Mouse (Mus musculus): ENCODE data around the gene Cic. TPM values are rescaled to one million over a fixed set of nuclear protein-coding genes. Genes with fewer than 3 reads are reported as not detected.

The Cic gene
- polyA plus RNA-seq, 1 experiment from 2014 or later, result 32.4 TPM

GRCm38 (mm10) chr7:25266180-25266962, 1.1 kb upstream of the Cic start:
- Histone ChIP-seq H3K27me3 (no peaks in the 10 kb centered on the region), H3K27ac (no peak overlapping the region), H3K4me3 (replicated peaks) (peak overlapping the region; percentile 81; the same call in 1 of the 2 replicates), H3K9me3 (replicated peaks) (no peaks in the 10 kb centered on the region), H3K4me2 (peak overlapping the region; percentile 72), H3K4me1 (peaks cover 40% of the 10 kb centered on the region), H3K9ac (no peak overlapping the region), H3K36me3 (peaks cover 7% of the 10 kb centered on the region)
- no peak for ATAC-seq (replicated peaks; ENCODE audit: low FRiP score)
- WGBS, result 88% methylated on average over 8 of the region's 8 CpGs

- Histone ChIP-seq H3K4me1 (peaks cover 46% of the 10 kb centered on the region), H3K9ac (peak overlapping the region; percentile 79), H3K36me3 (peaks cover 22% of the 10 kb centered on the region), H3K4me3 (replicated peaks) (peak overlapping the region; percentile 81), H3K27ac (peak overlapping the region; percentile 94), H3K27me3 (no peaks in the 10 kb centered on the region), H3K9me3 (replicated peaks) (no peaks in the 10 kb centered on the region), H3K4me2 (peak overlapping the region; percentile 82)
- under 1% methylated on average over 33 of the region's 33 CpGs for WGBS
- ATAC-seq (replicated peaks; ENCODE audit: low FRiP score), result peak; percentile 95
Measured at GRCm38 (mm10) chr7:25267751-25268463, 403 bp downstream of the Cic start.

- peak overlapping the region; percentile 81 for H3K4me3 ChIP-seq (replicated peaks)
- H3K27me3 ChIP-seq, result no peaks in the 10 kb centered on the region
- 4% methylated on average over 7 of the region's 7 CpGs for WGBS
- no peak for ATAC-seq (replicated peaks; ENCODE audit: low FRiP score)
- no peaks in the 10 kb centered on the region for H3K9me3 ChIP-seq (replicated peaks)
- peaks cover 46% of the 10 kb centered on the region for H3K4me1 ChIP-seq
- peak overlapping the region; percentile 82 for H3K4me2 ChIP-seq
- peak overlapping the region; percentile 94 for H3K27ac ChIP-seq
- peak overlapping the region; percentile 79 for H3K9ac ChIP-seq
- peaks cover 29% of the 10 kb centered on the region for H3K36me3 ChIP-seq
Measured at GRCm38 (mm10) chr7:25268588-25268987, 1.1 kb downstream of the Cic start.

GRCm38 (mm10) chr7:25269029-25269428, 1.5 kb downstream of the Cic start:
- H3K27ac ChIP-seq, result peak overlapping the region; percentile 94
- ATAC-seq (replicated peaks; ENCODE audit: low FRiP score), result no peak
- 39% methylated on average over 4 of the region's 4 CpGs for WGBS

GRCm38 (mm10) chr7:25269545-25270271, 2.2 kb downstream of the Cic start:
- peak overlapping the region; percentile 82 for H3K4me2 ChIP-seq
- no peak for ATAC-seq (replicated peaks; ENCODE audit: low FRiP score)
- H3K4me1 ChIP-seq, result peaks cover 54% of the 10 kb centered on the region
- peak overlapping the region; percentile 94 for H3K27ac ChIP-seq
- H3K36me3 ChIP-seq, result peaks cover 31% of the 10 kb centered on the region
- no peaks in the 10 kb centered on the region for H3K9me3 ChIP-seq (replicated peaks)
- no peaks in the 10 kb centered on the region for H3K27me3 ChIP-seq
- H3K4me3 ChIP-seq (replicated peaks), result peak overlapping the region; percentile 81
- peak overlapping the region; percentile 79 for H3K9ac ChIP-seq
- WGBS, result 78% methylated on average over 8 of the region's 8 CpGs

More at GRCm38 (mm10) chr7:25269029-25269428, 1.5 kb downstream of the Cic start:
- H3K4me3 ChIP-seq (replicated peaks), result peak overlapping the region; percentile 81
- no peaks in the 10 kb centered on the region for H3K9me3 ChIP-seq (replicated peaks)
- H3K27me3 ChIP-seq, result no peaks in the 10 kb centered on the region
- peaks cover 31% of the 10 kb centered on the region for H3K36me3 ChIP-seq
- H3K4me1 ChIP-seq, result peaks cover 50% of the 10 kb centered on the region
- peak overlapping the region; percentile 79 for H3K9ac ChIP-seq
- peak overlapping the region; percentile 82 for H3K4me2 ChIP-seq

- H3K27ac ChIP-seq, result peak overlapping the region; percentile 94; the same call in 1 of the 2 replicates
Measured at GRCm38 (mm10) chr7:25270652-25271633, 3.4 kb downstream of the Cic start.

GRCm38 (mm10) chr7:25271651-25272444, 4.3 kb downstream of the Cic start:
- WGBS, result 89% methylated on average over 30 of the region's 30 CpGs
- no peak overlapping the region for H3K27ac ChIP-seq

More at GRCm38 (mm10) chr7:25270652-25271633, 3.4 kb downstream of the Cic start:
- WGBS, result 87% methylated on average over 35 of the region's 35 CpGs
- no peak for ATAC-seq (replicated peaks; ENCODE audit: low FRiP score)
- Histone ChIP-seq H3K4me2 (peak overlapping the region; percentile 82; the same call in 1 of the 2 replicates), H3K36me3 (peaks cover 31% of the 10 kb centered on the region), H3K4me3 (replicated peaks) (no peak overlapping the region), H3K9ac (0 out of 2 replicates have a peak overlapping the region, but pooled peaks have one; percentile 8), H3K4me1 (peaks cover 65% of the 10 kb centered on the region), H3K9me3 (replicated peaks) (no peaks in the 10 kb centered on the region), H3K27me3 (no peaks in the 10 kb centered on the region)

GRCm38 (mm10) chr7:25272445-25273258, 5.1 kb downstream of the Cic start:
- Histone ChIP-seq H3K4me1 (peaks cover 73% of the 10 kb centered on the region), H3K9ac (no peak overlapping the region), H3K4me2 (no peak overlapping the region), H3K9me3 (replicated peaks) (no peaks in the 10 kb centered on the region), H3K4me3 (replicated peaks) (no peak overlapping the region), H3K27ac (no peak overlapping the region), H3K36me3 (peaks cover 31% of the 10 kb centered on the region), H3K27me3 (no peaks in the 10 kb centered on the region)
- no peak for ATAC-seq (replicated peaks; ENCODE audit: low FRiP score)
- WGBS, result 83% methylated on average over 38 of the region's 38 CpGs

More at GRCm38 (mm10) chr7:25271651-25272444, 4.3 kb downstream of the Cic start:
- H3K27me3 ChIP-seq, result no peaks in the 10 kb centered on the region
- no peak for ATAC-seq (replicated peaks; ENCODE audit: low FRiP score)
- peaks cover 31% of the 10 kb centered on the region for H3K36me3 ChIP-seq
- H3K4me2 ChIP-seq, result no peak overlapping the region
- peaks cover 69% of the 10 kb centered on the region for H3K4me1 ChIP-seq
- no peaks in the 10 kb centered on the region for H3K9me3 ChIP-seq (replicated peaks)
- no peak overlapping the region for H3K4me3 ChIP-seq (replicated peaks)
- H3K9ac ChIP-seq, result no peak overlapping the region

GRCm38 (mm10) chr7:25273259-25274241, 6.0 kb downstream of the Cic start:
- no peaks in the 10 kb centered on the region for H3K27me3 ChIP-seq
- no peak for ATAC-seq (replicated peaks; ENCODE audit: low FRiP score)
- H3K9me3 ChIP-seq (replicated peaks), result no peaks in the 10 kb centered on the region
- H3K4me2 ChIP-seq, result no peak overlapping the region
- H3K4me3 ChIP-seq (replicated peaks), result no peak overlapping the region
- WGBS, result 87% methylated on average over 22 of the region's 22 CpGs
- H3K27ac ChIP-seq, result no peak overlapping the region
- peaks cover 31% of the 10 kb centered on the region for H3K36me3 ChIP-seq
- peaks cover 78% of the 10 kb centered on the region for H3K4me1 ChIP-seq
- no peak overlapping the region for H3K9ac ChIP-seq
